Mouse (Mus musculus) stomach, embryonic 15.5 days (tissue): ENCODE measurements at regions not wholly inside any gene's neighbourhood (a gene's known extent, or its start where the extent isn't known, plus 50 kb on each side); places are given as distances from the start of the nearest gene placed in this dataset.
A peak's percentile ranks its signal among the peaks of the same experiment; 100 is the strongest.

Experiments
- ATAC-seq: fragments of 200-750 bp; cut with Nextera tagmentation; 2 replicates; pipeline ENCODE4 v1.8.0; 2017; ENCODE audit warnings: low read depth, moderate number of reproducible peaks, moderate TSS enrichment; ENCODE audit not compliant: insufficient read depth, low FRiP score
- H3K27ac ChIP-seq: fragments of 300-500 bp; sonication (generic); 2 replicates; pipeline ENCODE4 v1.5.1; 2015; ENCODE audit warnings: mild to moderate bottlenecking, inconsistent platforms
- H3K27me3 ChIP-seq: fragments of 300-500 bp; sonication (generic); replicated peaks from 2 replicates; pipeline ENCODE4 v1.6.1; 2015; ENCODE audit warnings: inconsistent platforms
- H3K36me3 ChIP-seq: fragments of 300-500 bp; sonication (generic); 2 replicates; pipeline ENCODE4 v1.6.1; 2015; ENCODE audit warnings: inconsistent platforms
- H3K4me1 ChIP-seq: fragments of 300-500 bp; sonication (generic); 2 replicates; pipeline ENCODE4 v1.6.1; 2015; ENCODE audit warnings: inconsistent platforms
- H3K4me2 ChIP-seq: fragments of 300-500 bp; sonication (generic); 2 replicates; pipeline ENCODE4 v1.6.1; 2015; ENCODE audit warnings: mild to moderate bottlenecking, inconsistent platforms
- H3K4me3 ChIP-seq: fragments of 300-500 bp; sonication (generic); replicated peaks from 2 replicates; pipeline ENCODE4 v1.5.1; 2015; ENCODE audit warnings: inconsistent platforms
- H3K9ac ChIP-seq: fragments of 300-500 bp; sonication (generic); 2 replicates; pipeline ENCODE4 v1.6.1; 2015; ENCODE audit warnings: inconsistent platforms
- H3K9me3 ChIP-seq: fragments of 300-500 bp; sonication (generic); 2 replicates; pipeline ENCODE4 v1.6.1; 2016; ENCODE audit warnings: inconsistent platforms
- WGBS: fragments of 180-500 bp; shearing (Covaris S2); methylation state at CpG from one replicate; pipeline ENCODE4 v1.1.7; 2015; 5-methylcytosine and 5-hydroxymethylcytosine counted together

- no peak overlapping the region for H3K27ac ChIP-seq
- H3K4me1 ChIP-seq, result no peaks in the 10 kb centered on the region
- H3K36me3 ChIP-seq, result no peaks in the 10 kb centered on the region
- H3K4me2 ChIP-seq, result no peak overlapping the region
- H3K9me3 ChIP-seq, result no peaks in the 10 kb centered on the region
- no peak overlapping the region for H3K9ac ChIP-seq
- WGBS, result 60% methylated on average over 1 of the region's 1 CpGs
- no peak for ATAC-seq
- H3K27me3 ChIP-seq, result no peaks in the 10 kb centered on the region
- no peak overlapping the region for H3K4me3 ChIP-seq
These were observed 145.7 kb upstream of the Ednrb start for GRCm38 (mm10) chr14:103989949-103990348.

GRCm38 (mm10) chr14:103987266-103987665 lies 143.1 kb upstream of the Ednrb start:
- Histone ChIP-seq H3K4me1 (no peaks in the 10 kb centered on the region), H3K9me3 (no peaks in the 10 kb centered on the region), H3K36me3 (no peaks in the 10 kb centered on the region), H3K4me2 (no peak overlapping the region), H3K4me3 (no peak overlapping the region), H3K27ac (no peak overlapping the region), H3K27me3 (no peaks in the 10 kb centered on the region), H3K9ac (no peak overlapping the region)
- ATAC-seq, result no peak
- 82% methylated on average over 3 of the region's 3 CpGs for WGBS

- H3K9ac ChIP-seq, result no peak overlapping the region
- 88% methylated on average over 5 of the region's 5 CpGs for WGBS
- no peaks in the 10 kb centered on the region for H3K4me1 ChIP-seq
- H3K4me3 ChIP-seq, result no peak overlapping the region
- no peak overlapping the region for H3K4me2 ChIP-seq
- H3K9me3 ChIP-seq, result no peaks in the 10 kb centered on the region
- H3K27me3 ChIP-seq, result no peaks in the 10 kb centered on the region
- H3K27ac ChIP-seq, result no peak overlapping the region
- no peaks in the 10 kb centered on the region for H3K36me3 ChIP-seq
- ATAC-seq, result no peak
These were observed 140.1 kb upstream of the Ednrb start for GRCm38 (mm10) chr14:103984349-103984748.

- no peaks in the 10 kb centered on the region for H3K27me3 ChIP-seq
- no peak for ATAC-seq
- no peak overlapping the region for H3K27ac ChIP-seq
- H3K36me3 ChIP-seq, result no peaks in the 10 kb centered on the region
- H3K4me3 ChIP-seq, result no peak overlapping the region
- no peaks in the 10 kb centered on the region for H3K9me3 ChIP-seq
- WGBS, result 68% methylated on average over 2 of the region's 2 CpGs
- no peaks in the 10 kb centered on the region for H3K4me1 ChIP-seq
- H3K4me2 ChIP-seq, result no peak overlapping the region
- H3K9ac ChIP-seq, result no peak overlapping the region
These were observed 134.6 kb upstream of the Ednrb start for GRCm38 (mm10) chr14:103978808-103979207.

GRCm38 (mm10) chr14:103977769-103978168 lies 133.6 kb upstream of the Ednrb start:
- Histone ChIP-seq H3K27me3 (no peaks in the 10 kb centered on the region), H3K9me3 (no peaks in the 10 kb centered on the region), H3K36me3 (no peaks in the 10 kb centered on the region), H3K4me1 (no peaks in the 10 kb centered on the region), H3K4me3 (no peak overlapping the region), H3K9ac (no peak overlapping the region), H3K4me2 (no peak overlapping the region), H3K27ac (no peak overlapping the region)
- ATAC-seq, result peak; percentile 81
- WGBS, result 41% methylated on average over 2 of the region's 2 CpGs

GRCm38 (mm10) chr14:103973955-103974354 lies 129.8 kb upstream of the Ednrb start:
- H3K4me3 ChIP-seq, result no peak overlapping the region
- 86% methylated on average over 4 of the region's 4 CpGs for WGBS
- no peak overlapping the region for H3K4me2 ChIP-seq
- no peak overlapping the region for H3K27ac ChIP-seq
- H3K36me3 ChIP-seq, result no peaks in the 10 kb centered on the region
- no peaks in the 10 kb centered on the region for H3K4me1 ChIP-seq
- ATAC-seq, result no peak
- no peaks in the 10 kb centered on the region for H3K27me3 ChIP-seq
- no peak overlapping the region for H3K9ac ChIP-seq
- H3K9me3 ChIP-seq, result no peaks in the 10 kb centered on the region

GRCm38 (mm10) chr14:103973111-103973510 lies 128.9 kb upstream of the Ednrb start:
- Histone ChIP-seq H3K9me3 (no peaks in the 10 kb centered on the region), H3K4me2 (no peak overlapping the region), H3K4me1 (no peaks in the 10 kb centered on the region), H3K27ac (no peak overlapping the region), H3K9ac (no peak overlapping the region), H3K36me3 (no peaks in the 10 kb centered on the region), H3K4me3 (no peak overlapping the region), H3K27me3 (no peaks in the 10 kb centered on the region)
- ATAC-seq, result no peak
- WGBS, result 73% methylated on average over 7 of the region's 7 CpGs

GRCm38 (mm10) chr14:103969305-103969704 lies 125.1 kb upstream of the Ednrb start:
- no peak overlapping the region for H3K4me2 ChIP-seq
- no peak overlapping the region for H3K4me3 ChIP-seq
- no peak for ATAC-seq
- no peaks in the 10 kb centered on the region for H3K27me3 ChIP-seq
- H3K4me1 ChIP-seq, result no peaks in the 10 kb centered on the region
- no peaks in the 10 kb centered on the region for H3K36me3 ChIP-seq
- no peaks in the 10 kb centered on the region for H3K9me3 ChIP-seq
- WGBS, result 64% methylated on average over 2 of the region's 2 CpGs
- H3K27ac ChIP-seq, result no peak overlapping the region
- H3K9ac ChIP-seq, result no peak overlapping the region

- no peak overlapping the region for H3K4me3 ChIP-seq
These were observed 122.1 kb upstream of the Ednrb start for GRCm38 (mm10) chr14:103966293-103966692.

GRCm38 (mm10) chr14:103962303-103962881 lies 118.2 kb upstream of the Ednrb start:
- no peak for ATAC-seq
- H3K9me3 ChIP-seq, result no peaks in the 10 kb centered on the region
- no peaks in the 10 kb centered on the region for H3K36me3 ChIP-seq
- no peak overlapping the region for H3K27ac ChIP-seq
- no peaks in the 10 kb centered on the region for H3K4me1 ChIP-seq
- H3K4me2 ChIP-seq, result no peak overlapping the region
- no peak overlapping the region for H3K4me3 ChIP-seq
- WGBS, result 63% methylated on average over 11 of the region's 11 CpGs
- H3K9ac ChIP-seq, result no peak overlapping the region
- H3K27me3 ChIP-seq, result no peaks in the 10 kb centered on the region

More at GRCm38 (mm10) chr14:103966293-103966692, 122.1 kb upstream of the Ednrb start:
- no peak for ATAC-seq
- no peak overlapping the region for H3K27ac ChIP-seq
- no peak overlapping the region for H3K4me2 ChIP-seq
- no peaks in the 10 kb centered on the region for H3K9me3 ChIP-seq
- H3K4me1 ChIP-seq, result no peaks in the 10 kb centered on the region
- H3K27me3 ChIP-seq, result no peaks in the 10 kb centered on the region
- 71% methylated on average over 2 of the region's 2 CpGs for WGBS
- no peak overlapping the region for H3K9ac ChIP-seq
- H3K36me3 ChIP-seq, result no peaks in the 10 kb centered on the region

GRCm38 (mm10) chr14:103951899-103952298 lies 107.7 kb upstream of the Ednrb start:
- Histone ChIP-seq H3K27ac (no peak overlapping the region), H3K36me3 (no peaks in the 10 kb centered on the region), H3K4me1 (no peaks in the 10 kb centered on the region), H3K4me3 (no peak overlapping the region), H3K27me3 (no peaks in the 10 kb centered on the region), H3K4me2 (no peak overlapping the region), H3K9ac (no peak overlapping the region), H3K9me3 (no peaks in the 10 kb centered on the region)
- WGBS, result 72% methylated on average over 6 of the region's 6 CpGs
- ATAC-seq, result no peak

GRCm38 (mm10) chr14:103949950-103950349 lies 105.7 kb upstream of the Ednrb start:
- H3K36me3 ChIP-seq, result no peaks in the 10 kb centered on the region
- no peak for ATAC-seq
- H3K9me3 ChIP-seq, result no peaks in the 10 kb centered on the region
- H3K27me3 ChIP-seq, result no peaks in the 10 kb centered on the region
- H3K4me2 ChIP-seq, result no peak overlapping the region
- 53% methylated on average over 6 of the region's 6 CpGs for WGBS
- H3K4me1 ChIP-seq, result no peaks in the 10 kb centered on the region
- no peak overlapping the region for H3K4me3 ChIP-seq
- no peak overlapping the region for H3K9ac ChIP-seq
- no peak overlapping the region for H3K27ac ChIP-seq
